Mouse (Mus musculus) intestine, embryonic 16.5 days (tissue): ENCODE measurements at regions not wholly inside any gene's neighbourhood (a gene's known extent, or its start where the extent isn't known, plus 50 kb on each side); places are given as distances from the start of the nearest gene placed in this dataset.

Source experiments
- ATAC-seq: fragments of 200-750 bp; cut with Nextera tagmentation; 2 replicates; pipeline ENCODE4 v1.8.0; 2017; ENCODE audit warnings: moderate TSS enrichment, moderate library complexity
- H3K27ac ChIP-seq: fragments of 300-500 bp; sonication (generic); 2 replicates; pipeline ENCODE4 v1.5.1; 2014; ENCODE audit warnings: mild to moderate bottlenecking, low read length
- H3K27me3 ChIP-seq: fragments of 300-500 bp; sonication (generic); replicated peaks from 2 replicates; pipeline ENCODE4 v1.6.1; 2014; ENCODE audit warnings: low read length, control low read depth, mixed read lengths; ENCODE audit not compliant: control insufficient read depth, insufficient read depth
- H3K36me3 ChIP-seq: fragments of 300-500 bp; sonication (generic); 2 replicates; pipeline ENCODE4 v1.6.1; 2014; ENCODE audit warnings: low read length, control low read depth; ENCODE audit not compliant: control insufficient read depth, insufficient read depth
- H3K4me1 ChIP-seq: fragments of 300-500 bp; sonication (generic); 2 replicates; pipeline ENCODE4 v1.6.1; 2014; ENCODE audit warnings: low read length, control low read depth, mixed read lengths; ENCODE audit not compliant: control insufficient read depth, insufficient read depth
- H3K4me2 ChIP-seq: fragments of 300-500 bp; sonication (generic); 2 replicates; pipeline ENCODE4 v1.6.1; 2014; ENCODE audit warnings: low read depth, low read length, control low read depth
- H3K4me3 ChIP-seq: fragments of 300-500 bp; sonication (generic); 2 replicates; pipeline ENCODE4 v1.5.1; 2014; ENCODE audit warnings: mild to moderate bottlenecking, low read length
- H3K9ac ChIP-seq: fragments of 300-500 bp; sonication (generic); 2 replicates; pipeline ENCODE4 v1.6.1; 2014; ENCODE audit warnings: low read depth, low read length
- H3K9me3 ChIP-seq: fragments of 300-500 bp; sonication (generic); 2 replicates; pipeline ENCODE4 v1.6.1; 2016; ENCODE audit warnings: low read length, control low read depth; ENCODE audit not compliant: control insufficient read depth
- WGBS: fragments of 180-500 bp; shearing (Covaris S2); extraction: QIAGEN DNeasy Blood & Tissue Kit; methylation state at CpG from one replicate; pipeline ENCODE4 v1.1.7; 2014; 5-methylcytosine and 5-hydroxymethylcytosine counted together

- WGBS, result 89% methylated on average over 8 of the region's 8 CpGs
- H3K4me1 ChIP-seq, result no peaks in the 10 kb centered on the region
- no peaks in the 10 kb centered on the region for H3K27me3 ChIP-seq
- H3K9me3 ChIP-seq, result no peaks in the 10 kb centered on the region
- no peak overlapping the region for H3K4me2 ChIP-seq
- no peaks in the 10 kb centered on the region for H3K36me3 ChIP-seq
- no peak overlapping the region for H3K4me3 ChIP-seq
- no peak overlapping the region for H3K27ac ChIP-seq
- no peak overlapping the region for H3K9ac ChIP-seq
- ATAC-seq, result no peak
Observed at GRCm38 (mm10) chr3:34427967-34428366, 222.2 kb upstream of the Sox2 start.

- Histone ChIP-seq H3K4me1 (no peaks in the 10 kb centered on the region), H3K9ac (no peak overlapping the region), H3K9me3 (no peaks in the 10 kb centered on the region), H3K4me3 (no peak overlapping the region), H3K27me3 (no peaks in the 10 kb centered on the region), H3K27ac (no peak overlapping the region), H3K36me3 (no peaks in the 10 kb centered on the region), H3K4me2 (no peak overlapping the region)
- WGBS, result 70% methylated on average over 4 of the region's 4 CpGs
- ATAC-seq, result no peak
Observed at GRCm38 (mm10) chr3:34427495-34427894, 222.7 kb upstream of the Sox2 start.

- Histone ChIP-seq H3K27me3 (no peaks in the 10 kb centered on the region), H3K4me2 (no peak overlapping the region), H3K4me1 (no peaks in the 10 kb centered on the region), H3K4me3 (no peak overlapping the region), H3K27ac (no peak overlapping the region), H3K9ac (no peak overlapping the region), H3K36me3 (no peaks in the 10 kb centered on the region), H3K9me3 (no peaks in the 10 kb centered on the region)
- WGBS, result 76% methylated on average over 10 of the region's 10 CpGs
- no peak for ATAC-seq
Observed at GRCm38 (mm10) chr3:34426955-34427354, 223.2 kb upstream of the Sox2 start.

DNA sequence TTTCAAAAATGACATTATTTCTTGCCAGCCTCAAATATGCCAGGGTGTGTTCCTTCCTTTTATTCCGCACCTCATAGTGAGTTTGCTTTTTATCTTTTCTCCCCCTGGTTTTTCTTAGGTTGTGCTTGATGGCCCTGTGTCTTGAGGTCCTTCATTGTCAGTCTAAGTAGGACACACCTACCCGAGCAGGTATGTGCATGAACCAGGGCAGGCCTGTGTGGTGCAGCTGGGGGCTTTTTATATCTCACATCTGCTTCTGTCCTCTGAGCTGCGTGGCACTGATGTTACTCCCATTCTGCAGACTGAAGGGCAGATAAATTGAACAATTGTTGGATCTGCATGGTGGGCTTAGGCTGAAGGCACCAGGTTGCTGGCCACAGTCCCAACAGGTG lies 238.3 kb upstream of the Sox2 start:
- no peak overlapping the region for H3K27ac ChIP-seq
- no peaks in the 10 kb centered on the region for H3K27me3 ChIP-seq
- H3K4me3 ChIP-seq, result no peak overlapping the region
- H3K9me3 ChIP-seq, result no peaks in the 10 kb centered on the region
- H3K4me1 ChIP-seq, result no peaks in the 10 kb centered on the region
- H3K4me2 ChIP-seq, result no peak overlapping the region
- no peaks in the 10 kb centered on the region for H3K36me3 ChIP-seq
- no peak overlapping the region for H3K9ac ChIP-seq
- no peak for ATAC-seq
- WGBS, result 75% methylated on average over 3 of the region's 3 CpGs

DNA sequence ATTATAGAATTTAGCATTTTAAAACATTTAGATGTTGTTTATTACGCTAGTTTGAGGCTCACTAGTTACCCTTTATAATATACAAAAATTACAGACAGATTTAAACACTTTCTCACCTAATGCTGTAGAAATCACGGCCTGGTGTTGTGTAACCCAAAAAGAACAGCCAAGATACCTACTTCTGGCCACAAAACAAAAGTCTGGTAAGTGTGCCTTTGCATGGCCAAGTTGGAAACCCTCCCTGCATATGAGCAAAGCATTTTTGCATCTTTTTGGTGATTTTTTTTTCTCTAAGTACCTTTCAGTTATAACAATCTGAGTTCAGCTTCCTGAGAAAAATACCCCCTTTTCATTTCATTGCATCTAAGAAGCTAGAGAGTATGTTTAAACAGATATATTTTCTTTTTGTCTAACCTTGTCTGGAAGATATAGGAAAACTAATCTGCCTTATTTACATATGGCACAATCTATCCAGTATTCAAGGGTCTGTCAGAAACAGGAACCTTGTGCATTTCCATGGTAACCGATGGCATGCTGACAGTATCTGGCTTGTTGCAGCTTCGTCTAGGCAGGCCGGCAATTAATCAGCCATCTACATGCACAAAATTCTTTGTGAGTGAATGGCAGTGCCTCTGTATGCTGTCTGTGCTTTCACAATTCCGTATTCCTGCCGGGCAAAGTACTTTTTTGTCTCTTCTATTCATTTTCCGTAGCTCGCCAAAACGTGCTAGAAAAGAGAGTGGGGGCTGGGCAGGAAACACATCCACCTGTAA lies 238.9 kb upstream of the Sox2 start:
- ATAC-seq, result no peak
- Histone ChIP-seq H3K4me1 (no peaks in the 10 kb centered on the region), H3K9ac (no peak overlapping the region), H3K4me3 (no peak overlapping the region), H3K27ac (no peak overlapping the region), H3K36me3 (no peaks in the 10 kb centered on the region), H3K4me2 (no peak overlapping the region), H3K27me3 (no peaks in the 10 kb centered on the region), H3K9me3 (no peaks in the 10 kb centered on the region)
- 51% methylated on average over 10 of the region's 10 CpGs for WGBS

- Histone ChIP-seq H3K36me3 (no peaks in the 10 kb centered on the region), H3K27me3 (no peaks in the 10 kb centered on the region), H3K27ac (no peak overlapping the region), H3K9me3 (no peaks in the 10 kb centered on the region), H3K4me1 (no peaks in the 10 kb centered on the region), H3K4me2 (no peak overlapping the region), H3K9ac (no peak overlapping the region), H3K4me3 (no peak overlapping the region)
- 60% methylated on average over 2 of the region's 2 CpGs for WGBS
- no peak for ATAC-seq
Observed at GRCm38 (mm10) chr3:34403586-34403985, 246.6 kb upstream of the Sox2 start.

DNA sequence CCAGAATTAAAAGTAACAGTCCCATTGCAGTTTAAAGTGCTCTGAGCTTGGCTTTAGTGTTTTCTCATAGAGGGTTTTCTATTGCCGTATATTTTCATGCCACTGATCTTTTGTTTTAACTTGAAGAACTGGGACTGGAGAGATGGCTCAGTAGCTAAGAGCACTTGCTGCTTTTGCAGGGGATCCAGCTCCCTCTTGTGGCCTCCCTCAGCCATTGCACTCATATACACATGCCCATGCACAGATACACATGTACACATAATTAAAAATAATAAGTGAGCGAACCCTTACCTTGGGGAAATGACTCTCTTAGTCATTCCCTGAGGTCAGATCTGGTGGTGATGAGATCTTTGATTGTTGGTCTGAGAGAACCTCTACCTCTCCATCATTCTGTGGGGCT lies 258.9 kb upstream of the Sox2 start:
- Histone ChIP-seq H3K36me3 (no peaks in the 10 kb centered on the region), H3K27me3 (no peaks in the 10 kb centered on the region), H3K9ac (no peak overlapping the region), H3K4me1 (no peaks in the 10 kb centered on the region), H3K4me2 (no peak overlapping the region), H3K4me3 (no peak overlapping the region), H3K9me3 (no peaks in the 10 kb centered on the region), H3K27ac (no peak overlapping the region)
- no peak for ATAC-seq
- 97% methylated on average over 2 of the region's 2 CpGs for whole genome bisulfite sequencing

DNA sequence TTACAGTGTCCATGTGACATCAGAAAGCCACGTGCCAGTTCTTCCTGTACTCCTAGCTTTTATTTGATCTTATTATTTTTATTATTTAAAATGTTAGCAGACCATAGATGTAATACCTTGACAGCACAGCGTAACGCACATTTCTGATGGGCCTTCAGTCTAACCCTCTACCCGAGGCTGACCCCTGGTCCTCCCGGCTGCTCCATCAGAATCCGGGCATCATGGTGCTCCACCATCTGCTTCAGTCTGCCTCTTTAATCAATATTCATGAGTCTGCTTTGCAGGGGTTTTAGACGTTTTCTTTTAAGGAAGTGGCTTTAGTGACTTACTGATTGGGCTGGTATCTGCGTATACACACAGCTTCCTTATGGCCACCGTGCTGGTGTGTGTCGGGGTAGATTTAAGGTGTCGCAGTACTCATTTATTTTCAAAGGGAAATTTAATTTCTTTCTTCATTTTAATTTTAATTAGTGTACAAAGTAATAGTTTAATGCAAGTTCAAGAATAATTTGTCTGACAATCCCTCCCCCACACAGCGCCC lies 265.2 kb upstream of the Sox2 start:
- Histone ChIP-seq H3K4me3 (no peak overlapping the region), H3K36me3 (no peaks in the 10 kb centered on the region), H3K4me1 (no peaks in the 10 kb centered on the region), H3K27ac (no peak overlapping the region), H3K4me2 (no peak overlapping the region), H3K9me3 (no peaks in the 10 kb centered on the region), H3K9ac (no peak overlapping the region), H3K27me3 (no peaks in the 10 kb centered on the region)
- 80% methylated on average over 12 of the region's 12 CpGs for WGBS
- no peak for ATAC-seq

- Histone ChIP-seq H3K9ac (no peak overlapping the region), H3K27ac (no peak overlapping the region), H3K4me1 (no peaks in the 10 kb centered on the region), H3K9me3 (no peaks in the 10 kb centered on the region), H3K4me3 (no peak overlapping the region), H3K4me2 (no peak overlapping the region), H3K36me3 (no peaks in the 10 kb centered on the region), H3K27me3 (no peaks in the 10 kb centered on the region)
- WGBS, result 67% methylated on average over 2 of the region's 2 CpGs
- no peak for ATAC-seq
Observed at GRCm38 (mm10) chr3:34377913-34378312, 272.3 kb upstream of the Sox2 start.

DNA sequence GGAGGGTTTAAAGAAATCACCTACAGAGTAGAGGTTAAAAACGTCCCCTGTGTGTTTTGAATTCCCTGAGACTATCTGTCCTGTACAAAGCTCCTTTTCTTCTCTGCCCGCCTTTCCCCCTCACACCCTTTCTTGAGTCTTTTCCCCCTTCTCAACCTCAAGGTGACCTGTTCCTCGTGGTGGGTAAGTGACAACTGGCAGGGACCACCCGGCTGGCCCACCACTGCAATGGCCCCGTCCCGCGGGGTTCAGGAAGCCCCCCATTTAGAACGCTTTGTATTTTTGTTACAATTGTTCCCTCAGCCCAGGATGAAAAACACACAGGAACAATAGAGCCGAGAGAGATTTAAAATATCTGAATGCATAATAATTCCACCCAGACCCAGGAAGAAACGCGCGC lies 272.9 kb upstream of the Sox2 start:
- Histone ChIP-seq H3K4me3 (no peak overlapping the region), H3K4me1 (no peaks in the 10 kb centered on the region), H3K9me3 (no peaks in the 10 kb centered on the region), H3K27ac (no peak overlapping the region), H3K4me2 (no peak overlapping the region), H3K36me3 (no peaks in the 10 kb centered on the region), H3K9ac (no peak overlapping the region), H3K27me3 (no peaks in the 10 kb centered on the region)
- WGBS, result 69% methylated on average over 12 of the region's 12 CpGs
- no peak for ATAC-seq
